Comparison of ENCODE assay signal across 9 mouse cellular contexts in genomic region chr13:59393231-59393938, GRCm38 (mm10).
DNase-seq lines count a peak whose midpoint lies in the region.
"Had no signal": no experiment of that assay in that cellular context is flagged by ENCODE, and none has a peak within 500 bp of the region (broad histone marks: within the 10 kb centered on the region; RNA-seq: fewer than 3 reads in every experiment).

No protein-coding gene starts in this region.

- intact Hi-C loops in left cerebral cortex, postnatal 10 days (cut with DNase I), result no loop called here

- DNase-seq in adrenal gland, adult (ENCODE audit: inconsistent age in 2 of 2, low spot score in 1 of 2), result peak; percentile 8 to 27
- no peak for DNase-seq in adrenal gland, adult 8-10 months
- peak; percentile 68 for DNase-seq in left cerebral cortex, adult 18-20 months (ENCODE audit: low spot score in 2 of 2)
- DNase-seq in left cerebral cortex, adult 11 months (ENCODE audit: low spot score), result no peak
- peak; percentile 40 to 50 for DNase-seq in left cerebral cortex, postnatal 10 days (ENCODE audit: extremely low spot score in 1 of 2, low spot score in 2 of 2)
- DNase-seq in right cerebral cortex, postnatal 4 days, result peak; percentile 39
- no peak for DNase-seq in neural tube, embryonic 10.5 days (ENCODE audit: extremely low spot score, low spot score)
- DNase-seq in cerebellum, adult 8-10 months, result no peak
- DNase-seq: kidney, adult 9 months had no signal

Comparison
In these comparisons a context has a peak if more than half of its experiments do, and no peak if none do; other contexts are left out.
1. DNase-seq: peak in adrenal gland, adult (2 of 2), left cerebral cortex, adult 18-20 months (2 of 2), left cerebral cortex, postnatal 10 days (2 of 2) and right cerebral cortex, postnatal 4 days (single experiment); none in adrenal gland, adult 8-10 months (single experiment), left cerebral cortex, adult 11 months (single experiment), neural tube, embryonic 10.5 days (single experiment) and cerebellum, adult 8-10 months (single experiment).